Mouse (Mus musculus) lung, postnatal 4 days (tissue): ENCODE results near the gene Bfsp1.
A peak's percentile ranks its signal among the peaks of the same experiment; 100 is the strongest.

Source experiments
- DNase-seq, 2 experiments: peaks; one replicate each; pipeline ENCODE4 v3.0.0; 2021

The Bfsp1 gene

GRCm38 (mm10) chr2:143862484-143863231 is at the start of gene Bfsp1:
Gene Bfsp1, minus strand, starts transcription at chr2:143863173.
- DNase-seq, result peak; percentile 69 to 86

DNA sequence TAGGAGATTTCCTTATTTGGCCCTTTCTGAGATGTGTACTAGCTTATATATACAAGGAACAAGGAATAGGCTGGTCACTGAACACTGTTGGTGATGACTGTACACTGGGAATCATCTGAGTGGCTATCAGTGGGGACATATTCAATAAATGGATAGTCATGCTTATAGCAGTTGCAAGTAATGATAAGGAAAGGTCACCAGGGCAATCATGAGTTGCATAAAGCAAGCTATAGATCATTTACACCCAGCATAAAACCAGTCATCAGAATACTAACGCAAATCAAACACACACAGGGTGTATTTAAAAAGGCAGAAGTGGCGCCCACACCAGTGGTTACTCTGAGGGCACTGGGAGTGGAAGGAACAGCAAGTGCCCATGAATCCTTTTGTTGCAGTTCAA is 49.2 kb upstream of the Bfsp1 start:
- no peak for DNase-seq

GRCm38 (mm10) chr2:143909230-143909629 is 46.3 kb upstream of the Bfsp1 start:
- DNase-seq, result no peak

DNA sequence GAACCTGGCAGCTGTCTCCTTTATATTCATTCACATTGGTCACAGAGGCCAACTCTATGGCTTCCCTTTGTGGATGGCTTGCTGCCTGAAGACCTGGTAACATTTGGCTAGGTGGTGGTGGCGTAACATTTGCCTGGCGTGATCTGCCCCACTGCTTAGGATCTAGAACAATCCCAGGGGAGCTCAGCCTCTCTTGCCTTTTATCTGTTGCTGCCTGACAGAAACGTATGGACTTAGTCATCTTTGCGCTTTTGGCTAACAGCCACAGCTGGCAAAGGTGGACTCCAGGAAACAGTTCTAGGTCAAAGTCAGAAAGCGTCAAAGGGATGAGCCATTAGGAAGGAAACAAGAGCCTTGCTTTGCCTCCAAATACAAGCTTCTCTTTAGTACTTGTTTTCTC is 41.9 kb upstream of the Bfsp1 start:
- no peak for DNase-seq

- DNase-seq, result no peak
These were observed 40.5 kb upstream of the Bfsp1 start for GRCm38 (mm10) chr2:143903376-143904045.

DNA sequence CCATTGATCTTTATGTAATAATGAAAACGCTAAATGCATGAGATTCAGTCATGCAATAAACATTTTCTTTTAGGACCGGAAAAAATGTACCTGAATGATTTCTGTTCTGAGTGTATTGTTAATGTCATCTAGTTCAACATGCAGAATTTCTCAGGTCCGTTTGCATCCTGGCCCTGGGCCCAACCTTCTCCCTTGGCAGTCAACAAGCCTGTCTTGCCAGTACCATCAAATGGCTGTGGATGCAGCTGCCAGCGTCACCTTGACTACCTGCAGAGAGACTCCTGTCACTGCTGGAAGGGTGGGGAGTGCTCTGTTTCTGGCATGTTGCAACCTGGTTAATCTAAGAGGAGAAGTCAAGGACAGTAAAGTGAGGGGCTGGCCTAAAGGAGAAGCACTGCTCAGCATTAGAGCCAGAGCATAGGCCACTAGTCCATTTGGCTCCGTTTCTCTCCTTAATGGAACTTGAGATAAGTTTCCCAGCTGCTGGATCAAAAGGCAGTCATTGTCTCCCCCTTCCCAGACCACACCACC is 37.9 kb upstream of the Bfsp1 start:
- peak; percentile 23 to 46 for DNase-seq

DNA sequence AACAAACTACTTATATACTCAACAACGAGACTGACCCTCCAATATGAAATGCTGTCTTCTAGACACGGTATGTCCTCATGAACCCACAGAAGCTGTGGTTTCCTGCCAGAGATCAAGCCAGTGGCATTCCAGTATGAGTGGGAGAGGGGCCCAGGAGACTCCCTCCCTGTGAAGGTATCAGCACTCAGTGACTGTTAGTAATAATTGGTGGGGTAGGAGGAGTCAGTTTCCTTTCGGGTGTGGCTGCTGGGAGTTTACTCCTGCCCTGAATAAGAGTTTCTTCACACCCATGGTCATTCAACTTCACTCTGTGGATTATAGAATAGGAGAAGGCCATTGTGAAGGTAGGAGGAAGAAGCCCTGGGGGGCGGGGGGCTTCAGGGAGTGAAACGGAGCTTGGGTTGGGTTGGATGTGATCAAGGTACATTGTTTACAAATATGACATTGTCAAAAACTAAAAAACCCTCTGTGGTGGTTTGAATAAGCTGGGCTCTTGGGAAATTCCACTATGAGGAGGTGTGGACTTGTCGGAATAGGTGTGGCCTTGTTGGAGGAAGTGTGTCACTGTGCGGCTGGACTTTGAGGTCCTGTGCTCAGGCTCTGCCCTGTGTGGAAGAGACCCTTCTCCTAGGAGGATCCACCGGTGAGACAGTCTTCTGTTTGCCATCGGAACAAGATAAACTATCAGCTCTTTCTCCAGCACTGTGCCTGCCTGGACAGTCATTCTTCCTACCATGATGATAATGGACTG is 36.7 kb upstream of the Bfsp1 start:
- DNase-seq, result no peak

GRCm38 (mm10) chr2:143891302-143892048 is 28.5 kb upstream of the Bfsp1 start:
- DNase-seq, result no peak

DNA sequence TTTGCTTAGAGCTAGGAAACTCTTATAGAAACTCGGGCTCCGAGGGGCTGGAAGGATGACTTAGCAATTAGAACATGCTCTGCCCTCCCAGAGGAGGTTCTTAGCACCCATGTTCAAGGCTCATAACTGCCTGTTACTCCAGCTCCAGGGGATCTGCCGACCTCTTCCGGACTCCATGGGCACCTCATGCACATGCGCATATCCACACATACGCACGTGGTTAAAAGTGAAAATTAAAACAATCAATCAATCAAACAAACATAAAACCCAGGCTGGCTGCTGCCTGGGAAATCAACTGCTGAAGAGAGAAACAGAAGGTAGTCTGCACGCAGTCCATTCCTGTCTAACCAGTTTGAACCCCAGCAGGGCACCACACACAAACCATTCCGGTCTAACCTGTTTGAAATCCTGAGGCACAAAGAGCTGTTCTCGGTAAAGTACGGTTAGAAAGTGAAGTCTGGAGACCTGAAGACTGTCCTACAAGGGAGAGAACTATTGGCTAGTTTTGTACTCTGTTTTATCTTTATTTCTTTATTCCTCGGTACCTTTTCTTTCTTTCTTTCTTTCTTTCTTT is 27.0 kb upstream of the Bfsp1 start:
- peak; percentile 46 to 57 for DNase-seq

DNA sequence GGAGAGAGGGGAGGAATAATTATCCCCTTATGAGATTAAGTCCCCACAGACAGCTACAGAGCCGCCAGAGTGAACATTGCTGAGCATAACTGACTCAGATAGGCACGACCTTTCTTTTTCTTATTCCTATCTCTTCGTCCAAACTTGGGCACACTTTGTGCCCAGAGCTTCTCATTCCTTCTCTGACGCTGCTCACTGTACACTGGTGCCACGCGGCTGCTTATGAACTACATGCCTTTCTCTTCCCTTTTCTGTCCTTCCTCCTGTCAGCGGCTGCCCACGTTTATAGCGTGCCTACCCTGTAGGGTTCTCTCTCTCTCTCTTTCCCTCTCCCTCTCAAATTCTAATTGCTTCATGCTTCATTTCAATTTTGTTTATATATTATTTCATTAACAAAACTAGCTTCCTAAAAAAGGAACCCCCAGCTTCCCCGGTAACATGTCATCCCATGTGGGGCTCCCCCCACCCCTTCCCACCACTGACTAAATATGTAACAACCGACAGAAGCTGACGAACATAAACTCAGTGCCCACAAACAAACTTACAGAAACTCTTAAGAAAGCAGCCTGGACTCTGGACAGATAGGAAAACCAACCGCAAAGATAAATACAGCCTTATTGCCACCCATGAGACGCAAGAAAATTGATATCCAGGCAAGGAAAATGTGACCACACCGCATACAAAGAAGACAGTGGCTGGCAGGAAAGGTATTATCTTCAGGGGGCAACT is 26.3 kb upstream of the Bfsp1 start:
- DNase-seq, result no peak

DNA sequence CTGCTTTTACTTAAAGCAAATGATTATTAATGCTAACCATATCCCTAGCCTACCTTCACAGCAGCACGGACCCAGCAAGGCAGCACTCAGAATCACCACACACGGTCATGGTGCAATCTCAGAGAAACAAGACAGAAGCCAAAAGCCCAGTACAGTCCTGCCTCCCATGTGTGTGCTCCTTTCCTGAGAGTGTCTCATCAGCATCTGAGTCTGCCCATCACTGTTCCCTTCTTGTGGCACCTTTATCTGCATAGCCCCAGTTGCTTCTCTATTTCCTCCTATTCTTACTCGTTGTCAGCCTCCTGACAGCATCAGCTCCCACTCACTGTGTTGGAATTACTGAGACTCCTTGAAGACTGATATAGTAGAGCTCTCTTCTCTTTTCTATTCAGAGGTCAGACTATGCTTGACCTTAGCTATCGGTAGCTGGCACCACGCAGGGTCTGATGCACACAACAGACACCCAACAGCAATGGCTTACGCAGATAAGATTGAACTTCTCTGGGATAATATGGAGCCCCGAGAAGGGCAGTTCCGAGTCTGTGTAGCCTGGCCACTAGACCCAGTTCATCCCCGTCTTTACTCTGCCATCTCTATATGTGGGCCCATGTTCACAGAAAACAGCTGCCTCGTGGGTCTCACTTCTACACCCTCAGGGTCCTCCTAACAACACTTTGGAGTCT is 19.8 kb upstream of the Bfsp1 start:
- DNase-seq, result no peak

DNA sequence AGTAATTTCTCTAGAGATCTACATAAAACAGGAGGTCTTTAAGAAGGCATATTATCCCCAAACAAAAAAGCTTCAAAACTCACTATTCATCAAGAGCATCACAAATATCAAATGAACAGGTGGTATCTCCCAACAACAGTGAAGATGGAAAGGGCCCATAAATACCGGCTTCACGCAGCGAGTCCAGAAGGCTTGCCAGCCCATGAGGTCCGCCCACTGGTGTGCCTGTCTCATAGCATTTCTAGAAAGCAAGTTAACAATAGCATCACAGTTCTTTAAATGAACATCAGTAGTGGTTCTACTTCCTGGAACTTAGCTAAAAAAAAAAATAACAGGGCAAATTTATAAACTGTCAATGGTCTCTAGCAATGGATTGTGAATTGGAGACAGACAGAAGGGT is 19.0 kb upstream of the Bfsp1 start:
- no peak for DNase-seq

- DNase-seq, result no peak
These were observed 16.3 kb upstream of the Bfsp1 start for GRCm38 (mm10) chr2:143879311-143879710.

GRCm38 (mm10) chr2:143876929-143877632 is 14.1 kb upstream of the Bfsp1 start:
- DNase-seq, result no peak

DNA sequence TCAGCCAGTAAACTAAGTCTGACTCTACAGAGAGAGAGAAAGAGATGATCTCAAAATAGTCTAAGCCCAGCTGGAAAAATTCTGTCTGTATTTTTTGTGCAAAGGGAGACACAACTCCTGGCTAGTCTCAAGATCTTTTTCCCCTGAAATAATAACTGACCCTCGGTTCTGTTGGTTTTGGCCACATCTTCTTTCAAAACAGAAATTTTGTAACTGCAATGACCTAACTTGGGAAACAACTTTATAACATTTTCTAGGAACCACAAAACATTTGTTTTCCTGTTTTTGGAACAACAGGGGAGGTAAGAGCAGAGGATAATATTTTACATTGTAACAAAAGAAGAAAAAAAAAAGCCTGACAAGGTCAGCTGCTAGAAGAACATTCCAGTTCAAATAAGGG is 13.1 kb upstream of the Bfsp1 start:
- DNase-seq, result no peak

DNA sequence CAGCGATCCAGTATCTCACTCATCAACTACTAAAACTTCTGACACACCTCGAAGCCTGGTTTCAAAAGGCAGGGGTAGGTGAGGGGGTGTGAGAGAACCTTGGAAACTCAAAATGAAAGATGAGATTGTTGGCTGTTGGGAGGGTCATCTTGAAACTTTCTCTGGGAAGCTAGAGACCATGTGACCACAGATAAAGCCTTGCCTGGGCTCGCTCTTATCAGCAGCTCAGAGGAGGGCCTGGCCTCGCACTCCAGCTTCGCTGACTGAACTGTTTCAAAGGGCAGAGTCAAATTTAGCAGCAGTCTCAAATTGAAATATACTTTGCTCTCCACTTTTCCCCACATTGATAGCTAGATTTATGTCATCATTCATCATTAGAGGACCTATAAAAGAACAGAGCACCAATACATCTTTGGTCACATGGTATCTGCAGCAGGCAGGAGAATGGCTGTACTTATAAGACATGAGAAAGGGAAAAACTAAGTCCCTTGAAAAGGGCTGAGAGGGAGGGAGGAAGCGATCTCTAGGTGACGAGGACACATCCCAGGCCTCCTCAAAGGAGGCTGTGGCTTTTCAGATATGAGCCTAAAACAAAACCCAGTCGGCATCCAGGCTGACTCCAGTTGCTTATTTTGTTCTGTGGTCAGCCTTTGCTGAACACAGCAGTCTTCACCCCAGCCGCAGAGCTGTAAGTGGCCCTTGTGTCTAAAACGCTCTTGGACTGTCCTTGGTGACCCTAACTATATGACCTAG is 8.1 kb upstream of the Bfsp1 start:
- DNase-seq, result no peak

DNA sequence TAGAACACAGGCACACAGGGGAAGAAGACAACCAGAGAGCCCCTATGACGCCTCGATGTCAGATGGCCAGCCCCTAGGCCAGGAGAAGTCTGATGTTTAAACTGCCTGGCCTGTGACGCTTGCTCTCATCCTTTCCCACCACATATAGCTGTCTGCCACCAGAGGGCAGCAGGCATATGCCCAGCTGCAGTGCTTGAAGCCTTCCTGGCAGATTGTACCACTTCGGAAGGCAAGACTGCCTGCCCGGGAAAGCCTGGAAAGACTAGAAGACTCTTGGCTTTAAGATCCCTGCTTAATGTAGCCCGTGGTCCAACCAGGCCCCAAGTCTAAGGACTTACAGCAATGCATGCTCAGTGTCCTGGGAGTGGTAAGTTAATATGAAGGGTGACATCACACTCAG is 4.4 kb upstream of the Bfsp1 start:
- DNase-seq, result peak; percentile 81 to 85

- no peak for DNase-seq
These were observed 1.6 kb upstream of the Bfsp1 start for GRCm38 (mm10) chr2:143864600-143864999.

- DNase-seq, result no peak
These were observed 3.8 kb downstream of the Bfsp1 start for GRCm38 (mm10) chr2:143859166-143859565.

GRCm38 (mm10) chr2:143853447-143853846 is 9.5 kb downstream of the Bfsp1 start:
- DNase-seq, result no peak
